Mouse (Mus musculus) C2C12 (cell line): ENCODE data around the gene Cdh24. TPM values are rescaled to one million over a fixed set of nuclear protein-coding genes. Genes with fewer than 3 reads are reported as not detected.

Source experiments
- H3K27me3 ChIP-seq: one replicate; pipeline ENCODE4 v1.6.1; 2011; ENCODE audit not compliant: control insufficient read depth, insufficient read depth, insufficient read length
- H3K36me3 ChIP-seq: one replicate; pipeline ENCODE4 v1.6.1; 2011; ENCODE audit not compliant: control insufficient read depth, insufficient read depth
- H3K4me3 ChIP-seq: one replicate; pipeline ENCODE4 v1.5.1; 2011; ENCODE audit warnings: mild to moderate bottlenecking, control low read depth; ENCODE audit not compliant: poor library complexity, insufficient read depth, severe bottlenecking
- H3K79me2 ChIP-seq: one replicate; pipeline ENCODE4 v1.6.1; 2011; ENCODE audit not compliant: control insufficient read depth, insufficient read depth
- H3K79me3 ChIP-seq: one replicate; pipeline ENCODE4 v1.6.1; 2011; ENCODE audit warnings: low read depth, control low read depth
- H3ac ChIP-seq: one replicate; pipeline ENCODE3; 2011; ENCODE audit warnings: low read depth; ENCODE audit not compliant: control insufficient read depth, insufficient read length
- CEBPB ChIP-seq: IDR thresholded peaks from one replicate; pipeline ENCODE4 v1.6.1; 2011; ENCODE audit warnings: low read depth, mild to moderate bottlenecking, control low read depth, moderate library complexity
- CTCF ChIP-seq: IDR thresholded peaks from one replicate; pipeline ENCODE4 v1.5.1; 2011; ENCODE audit not compliant: control insufficient read depth, insufficient read depth, insufficient read length
- FOSL1 ChIP-seq: IDR thresholded peaks from one replicate; pipeline ENCODE4 v1.8.0; 2011; ENCODE audit warnings: mild to moderate bottlenecking, low read length; ENCODE audit not compliant: poor library complexity, insufficient read depth, severe bottlenecking
- MAX ChIP-seq: IDR thresholded peaks from one replicate; pipeline ENCODE4 v1.6.1; 2011; ENCODE audit warnings: mild to moderate bottlenecking, control low read depth
- MYOD1 ChIP-seq: IDR thresholded peaks from one replicate; pipeline ENCODE4 v1.6.1; 2011; ENCODE audit warnings: low read depth; ENCODE audit not compliant: control insufficient read depth, insufficient read length
- MYOG ChIP-seq: IDR thresholded peaks from one replicate; pipeline ENCODE4 v1.6.1; 2011; ENCODE audit not compliant: control insufficient read depth, insufficient read length; ENCODE audit errors: extremely low read depth
- USF1 ChIP-seq: IDR thresholded peaks from one replicate; pipeline ENCODE4 v1.6.1; 2011; ENCODE audit warnings: low read depth, mild to moderate bottlenecking, control low read depth, moderate library complexity
- microRNA-seq: library from miRNA; unstranded; fragments of <30 nt; microRNA quantifications from one replicate; pipeline ENCODE4, GENCODE M21; 2019; ENCODE audit warnings: borderline microRNAs expressed
- polyA plus RNA-seq: library from polyadenylated mRNA; unstranded; fragments of >200 nt; fragmentation: generic; extraction: Trizol; gene quantifications from one replicate; pipeline ENCODE4 v1.2.1, GENCODE M21; 2012; ENCODE audit warnings: missing spikeins

Cdh24 gene
- polyA plus RNA-seq, 1 experiment: 4.6 TPM

GRCm38 (mm10) chr14:54591056-54591455 lies 50.1 kb downstream of the Cdh24 start:
- Histone ChIP-seq H3K4me3 (no peak overlapping the region), H3K36me3 (no peaks in the 10 kb centered on the region), H3K27me3 (no peaks in the 10 kb centered on the region), H3K79me3 (no peaks in the 10 kb centered on the region), H3K79me2 (no peaks in the 10 kb centered on the region), H3ac (no peak overlapping the region)
- TF ChIP-seq MAX (no peak), MYOG (no peak), FOSL1 (no peak), CTCF (no peak), CEBPB (no peak)

GRCm38 (mm10) chr14:54583681-54584338 lies 57.4 kb downstream of the Cdh24 start:
- Histone ChIP-seq H3K27me3 (no peaks in the 10 kb centered on the region), H3ac (no peak overlapping the region), H3K79me2 (no peaks in the 10 kb centered on the region), H3K4me3 (no peak overlapping the region), H3K79me3 (no peaks in the 10 kb centered on the region), H3K36me3 (peaks cover 9% of the 10 kb centered on the region)
- no peak for TF ChIP-seq CEBPB
- TF ChIP-seq MAX: no peak
- no peak for TF ChIP-seq USF1
- TF ChIP-seq CTCF: no peak
- TF ChIP-seq MYOD1: no peak
- no peak for TF ChIP-seq FOSL1
- TF ChIP-seq MYOG: no peak

DNA sequence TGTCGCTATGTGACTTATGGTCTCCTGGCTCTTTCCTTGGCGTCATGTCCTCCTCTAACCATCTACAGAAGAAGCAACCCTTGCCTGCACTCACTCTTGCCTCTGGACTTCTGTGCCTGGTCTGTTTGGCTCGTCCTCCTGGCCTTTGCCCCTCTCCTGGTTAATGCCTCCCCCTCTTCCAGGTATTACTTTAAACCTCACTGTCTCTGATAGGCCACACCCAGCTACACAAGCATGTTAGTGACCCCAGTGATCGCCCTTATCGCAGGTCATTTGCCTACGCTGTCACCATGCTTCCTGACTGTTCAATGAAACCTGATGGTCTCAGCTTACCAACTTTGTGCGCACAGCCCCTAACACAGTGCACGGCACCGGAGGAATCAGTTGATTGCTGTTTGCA lies 58.6 kb downstream of the Cdh24 start:
- TF ChIP-seq FOSL1 (no peak), CTCF (no peak), MYOD1 (no peak), MAX (no peak), MYOG (no peak), CEBPB (no peak), USF1 (no peak)
- peaks cover 9% of the 10 kb centered on the region for H3K36me3 ChIP-seq
- H3K79me2 ChIP-seq: peaks cover 5% of the 10 kb centered on the region
- H3K27me3 ChIP-seq: no peaks in the 10 kb centered on the region
- no peak overlapping the region for H3ac ChIP-seq
- H3K79me3 ChIP-seq: peaks cover 2% of the 10 kb centered on the region
- H3K4me3 ChIP-seq: no peak overlapping the region

Small RNA genes lying within 50 kb of the gene (microRNA-seq; reads per million reads assigned to microRNA genes)
- gene Mir686: not detected
- 0.28 reads per million for gene Mir6948

Other genes starting within 250 kb of the Cdh24 start
- 0.35 TPM for gene Slc7a7, start 223.6 kb downstream of the Cdh24 start, polyA plus RNA-seq
- gene Mrpl52, start 214.5 kb downstream of the Cdh24 start, polyA plus RNA-seq: 518 TPM
- gene Mmp14, start 209.8 kb downstream of the Cdh24 start, polyA plus RNA-seq: 118 TPM
- gene Lrp10, start 177.2 kb downstream of the Cdh24 start, polyA plus RNA-seq: 72.8 TPM
- gene Rem2, start 165.3 kb downstream of the Cdh24 start, polyA plus RNA-seq: 0.56 TPM
- gene Prmt5, start 123.8 kb downstream of the Cdh24 start, polyA plus RNA-seq: 174 TPM
- gene Haus4, start 86.7 kb downstream of the Cdh24 start, polyA plus RNA-seq: 30.0 TPM
- 50.7 TPM for gene Ajuba, start 63.8 kb downstream of the Cdh24 start, polyA plus RNA-seq
- 6.0 TPM for gene 4931414P19Rik, start 35.4 kb downstream of the Cdh24 start, polyA plus RNA-seq
- 469 TPM for gene Psmb5, start 23.3 kb downstream of the Cdh24 start, polyA plus RNA-seq
- 0.01 TPM for gene Psmb11, start 19.9 kb downstream of the Cdh24 start, polyA plus RNA-seq
- gene Gm17606, start 412 bp downstream of the Cdh24 start, polyA plus RNA-seq: not detected
- gene 1700123O20Rik, start 44.9 kb upstream of the Cdh24 start, polyA plus RNA-seq: 40.0 TPM
- gene Acin1, start 45.6 kb upstream of the Cdh24 start, polyA plus RNA-seq: 107 TPM
- not detected for gene Gm29776, start 57.5 kb upstream of the Cdh24 start, polyA plus RNA-seq
- gene Cebpe, start 70.8 kb upstream of the Cdh24 start, polyA plus RNA-seq: not detected
- not detected for gene Slc7a8, start 140.6 kb upstream of the Cdh24 start, polyA plus RNA-seq
- gene Rnf212b, start 172.8 kb upstream of the Cdh24 start, polyA plus RNA-seq: not detected
- gene Homez, start 229.6 kb upstream of the Cdh24 start, polyA plus RNA-seq: 1.3 TPM
- gene Ppp1r3e, start 236.2 kb upstream of the Cdh24 start, polyA plus RNA-seq: 1.1 TPM
- gene Bcl2l2, start 242.0 kb upstream of the Cdh24 start, polyA plus RNA-seq: 16.5 TPM
- 0.49 TPM for gene Gm20521, start 242.1 kb upstream of the Cdh24 start, polyA plus RNA-seq